Mouse (Mus musculus): ENCODE results near the gene Atp2c2. TPM values are rescaled to one million over a fixed set of nuclear protein-coding genes. Genes with fewer than 3 reads are reported as not detected.

The Atp2c2 gene
- polyA plus RNA-seq, 1 experiment, result 0.05 TPM

DNA sequence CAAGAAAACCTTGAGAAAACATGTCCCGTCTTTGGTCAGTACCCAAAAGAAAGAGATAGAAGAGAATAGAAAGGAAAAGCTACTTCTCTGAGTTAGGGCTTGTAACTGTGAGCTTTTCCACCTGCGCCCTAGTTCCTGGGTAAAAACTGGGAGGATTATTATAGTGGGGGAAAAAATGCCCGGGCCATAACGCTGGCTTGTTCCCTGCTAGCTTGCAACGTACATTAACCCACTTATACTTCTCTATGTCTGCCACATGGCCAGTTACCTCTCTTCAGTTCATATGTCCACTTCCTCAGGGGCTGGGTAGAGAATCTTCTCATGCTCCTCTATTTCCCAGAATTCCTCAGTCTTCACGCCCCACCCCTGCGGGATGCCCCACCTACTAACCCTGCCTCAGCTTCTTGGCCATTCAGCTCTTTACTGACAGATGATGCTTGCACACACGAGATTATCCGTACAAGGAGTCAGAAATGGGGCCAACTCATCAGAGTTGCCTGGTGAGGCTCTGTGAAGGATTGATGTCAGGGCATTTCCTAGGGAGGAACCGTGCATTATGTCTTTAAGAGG is 36.6 kb downstream of the Atp2c2 start:
- Histone ChIP-seq H3ac (ENCODE audit: control insufficient read depth, insufficient read length) (no peak overlapping the region), H3K4me2 (ENCODE audit: low read depth) (no peak overlapping the region), H3K79me2 (ENCODE audit: control insufficient read depth, insufficient read depth) (no peaks in the 10 kb centered on the region), H3K36me3 (ENCODE audit: control insufficient read depth, insufficient read depth) (no peaks in the 10 kb centered on the region), H3K4me3 (no peak overlapping the region), H3K27me3 (ENCODE audit: control insufficient read depth, insufficient read depth, insufficient read length) (no peaks in the 10 kb centered on the region)
- TF ChIP-seq REST (IDR thresholded peaks at IDR 0.05; ENCODE audit: insufficient read depth, insufficient read length) (no peak), POLR2A (IDR thresholded peaks at IDR 0.05; ENCODE audit: insufficient read length, low read depth) (no peak), TCF3 (IDR thresholded peaks at IDR 0.05; ENCODE audit: insufficient read length, low read depth) (no peak), E2F4 (IDR thresholded peaks at IDR 0.05; ENCODE audit: insufficient read depth) (no peak), MYOD1 (IDR thresholded peaks at IDR 0.05; ENCODE audit: control insufficient read depth in 1 of 3, insufficient read length in 2 of 3, low read depth in 2 of 3) (no peak), CEBPB (IDR thresholded peaks at IDR 0.05; ENCODE audit: insufficient read depth, poor library complexity, severe bottlenecking) (no peak), MYOG (IDR thresholded peaks at IDR 0.05; ENCODE audit: control insufficient read depth in 1 of 3, insufficient read depth in 1 of 3, insufficient read length in 2 of 3, low read depth in 2 of 3) (no peak), USF1 (IDR thresholded peaks at IDR 0.05; ENCODE audit: low read depth) (no peak), TCF12 (IDR thresholded peaks at IDR 0.05; ENCODE audit: insufficient read depth, poor library complexity, severe bottlenecking) (no peak), SRF (IDR thresholded peaks at IDR 0.05; ENCODE audit: control insufficient read depth, insufficient read length, low read depth) (no peak), MAX (IDR thresholded peaks at IDR 0.05; ENCODE audit: low read depth) (no peak), POLR2AphosphoS2 (IDR thresholded peaks at IDR 0.05; ENCODE audit: insufficient read length, low read depth) (no peak)

DNA sequence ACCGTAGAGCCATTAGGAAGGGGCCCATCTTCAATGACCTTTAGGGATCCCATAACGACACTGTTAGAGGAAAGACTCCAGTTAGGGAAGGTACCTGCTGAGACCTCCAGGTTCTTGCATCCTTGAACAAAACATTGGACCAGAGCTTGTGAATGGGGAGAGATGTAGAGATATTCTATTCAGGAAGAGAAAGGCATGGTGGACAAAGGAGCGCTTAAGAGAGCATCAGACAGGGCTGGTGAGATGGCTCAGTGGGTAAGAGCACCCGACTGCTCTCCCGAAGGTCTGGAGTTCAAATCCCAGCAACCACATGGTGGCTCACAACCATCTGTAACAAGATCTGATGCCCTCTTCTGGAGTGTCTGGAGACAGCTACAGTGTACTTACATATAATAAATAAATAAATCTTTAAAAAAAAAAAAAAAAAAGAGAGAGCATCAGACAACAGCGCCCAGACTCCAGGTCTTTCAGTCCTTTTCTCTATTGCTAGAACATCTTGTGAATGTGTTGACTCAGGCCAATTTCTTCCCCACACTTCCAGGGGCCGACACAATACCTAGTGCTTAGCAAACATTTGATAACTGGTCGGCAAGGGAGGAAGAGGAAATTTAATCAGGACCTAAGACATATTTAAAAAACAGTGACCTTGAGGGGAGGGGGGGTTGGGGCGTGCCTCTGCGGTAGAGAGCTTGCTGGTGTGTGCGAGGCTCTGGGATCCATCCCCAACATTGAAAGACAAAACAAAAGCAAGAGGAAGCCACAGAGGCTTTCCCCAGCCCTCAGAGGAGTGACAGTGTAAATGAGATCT is 37.5 kb downstream of the Atp2c2 start:
- TF ChIP-seq USF1 (IDR thresholded peaks at IDR 0.05; ENCODE audit: low read depth) (no peak), MYOD1 (IDR thresholded peaks at IDR 0.05; ENCODE audit: control insufficient read depth in 1 of 3, insufficient read length in 2 of 3, low read depth in 2 of 3) (no peak), REST (IDR thresholded peaks at IDR 0.05; ENCODE audit: insufficient read depth, insufficient read length) (no peak), TCF3 (IDR thresholded peaks at IDR 0.05; ENCODE audit: insufficient read length, low read depth) (no peak), SRF (IDR thresholded peaks at IDR 0.05; ENCODE audit: control insufficient read depth, insufficient read length, low read depth) (no peak), TCF12 (IDR thresholded peaks at IDR 0.05; ENCODE audit: insufficient read depth, poor library complexity, severe bottlenecking) (no peak), MAX (IDR thresholded peaks at IDR 0.05; ENCODE audit: low read depth) (no peak), CEBPB (IDR thresholded peaks at IDR 0.05; ENCODE audit: insufficient read depth, poor library complexity, severe bottlenecking) (no peak), POLR2AphosphoS2 (IDR thresholded peaks at IDR 0.05; ENCODE audit: insufficient read length, low read depth) (no peak), POLR2A (IDR thresholded peaks at IDR 0.05; ENCODE audit: insufficient read length, low read depth) (no peak), MYOG (IDR thresholded peaks at IDR 0.05; ENCODE audit: control insufficient read depth in 1 of 3, insufficient read depth in 1 of 3, insufficient read length in 2 of 3, low read depth in 2 of 3) (no peak), E2F4 (IDR thresholded peaks at IDR 0.05; ENCODE audit: insufficient read depth) (no peak)
- Histone ChIP-seq H3K36me3 (ENCODE audit: control insufficient read depth, insufficient read depth) (no peaks in the 10 kb centered on the region), H3K27me3 (ENCODE audit: control insufficient read depth, insufficient read depth, insufficient read length) (no peaks in the 10 kb centered on the region), H3ac (ENCODE audit: control insufficient read depth, insufficient read length) (no peak overlapping the region), H3K79me2 (ENCODE audit: control insufficient read depth, insufficient read depth) (no peaks in the 10 kb centered on the region), H3K4me2 (ENCODE audit: low read depth) (no peak overlapping the region), H3K4me3 (no peak overlapping the region)

DNA sequence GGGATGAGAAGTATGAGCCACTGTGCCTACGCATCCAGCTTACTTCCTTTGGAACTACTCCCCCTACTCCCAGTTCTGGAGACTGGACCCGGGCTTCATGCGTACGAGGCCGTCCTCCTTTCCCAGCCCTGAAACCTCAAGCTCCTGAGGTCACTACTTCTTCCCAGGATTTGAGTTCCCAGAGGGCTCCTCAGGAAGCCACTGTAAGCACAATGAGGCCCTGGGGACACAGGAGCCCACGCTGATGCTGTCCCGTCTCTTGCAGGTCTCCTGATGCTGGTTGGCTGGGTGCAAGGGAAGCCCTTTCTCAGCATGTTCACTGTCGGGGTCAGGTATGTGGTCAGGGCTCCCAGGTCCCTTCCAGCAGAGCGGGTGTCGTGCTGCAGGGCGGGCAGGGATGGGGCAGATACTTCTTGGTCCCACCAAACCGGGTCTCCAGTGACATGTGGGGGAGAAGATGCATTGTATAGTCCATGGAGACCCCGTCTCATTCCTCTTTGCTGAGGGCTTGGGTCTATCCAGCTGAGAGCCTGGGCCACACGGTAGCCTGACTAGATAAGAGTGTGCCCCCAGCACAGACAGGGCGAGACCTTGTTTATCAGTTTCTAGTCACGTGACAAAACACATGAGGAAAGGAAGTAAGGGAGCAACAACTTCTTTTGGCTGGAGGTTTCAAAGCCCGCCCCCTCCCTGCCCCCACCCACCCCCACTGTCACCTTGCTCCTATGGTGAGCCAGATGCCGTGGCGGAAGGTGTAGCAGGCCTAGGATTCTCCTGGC is 38.5 kb downstream of the Atp2c2 start:
- no peak overlapping the region for H3K4me3 ChIP-seq
- TF ChIP-seq MYOD1 (IDR thresholded peaks at IDR 0.05; ENCODE audit: control insufficient read depth in 1 of 3, insufficient read length in 2 of 3, low read depth in 2 of 3) (no peak), POLR2AphosphoS2 (IDR thresholded peaks at IDR 0.05; ENCODE audit: insufficient read length, low read depth) (no peak), MYOG (IDR thresholded peaks at IDR 0.05; ENCODE audit: control insufficient read depth in 1 of 3, insufficient read depth in 1 of 3, insufficient read length in 2 of 3, low read depth in 2 of 3) (no peak), TCF3 (IDR thresholded peaks at IDR 0.05; ENCODE audit: insufficient read length, low read depth) (no peak), REST (IDR thresholded peaks at IDR 0.05; ENCODE audit: insufficient read depth, insufficient read length) (no peak), MAX (IDR thresholded peaks at IDR 0.05; ENCODE audit: low read depth) (no peak), USF1 (IDR thresholded peaks at IDR 0.05; ENCODE audit: low read depth) (no peak), TCF12 (IDR thresholded peaks at IDR 0.05; ENCODE audit: insufficient read depth, poor library complexity, severe bottlenecking) (no peak)
- H3K79me2 ChIP-seq (ENCODE audit: control insufficient read depth, insufficient read depth), result no peaks in the 10 kb centered on the region
- no peak overlapping the region for H3K4me2 ChIP-seq (ENCODE audit: low read depth)
- H3ac ChIP-seq (ENCODE audit: control insufficient read depth, insufficient read length), result no peak overlapping the region
- no peaks in the 10 kb centered on the region for H3K27me3 ChIP-seq (ENCODE audit: control insufficient read depth, insufficient read depth, insufficient read length)
- H3K36me3 ChIP-seq (ENCODE audit: control insufficient read depth, insufficient read depth), result no peaks in the 10 kb centered on the region

DNA sequence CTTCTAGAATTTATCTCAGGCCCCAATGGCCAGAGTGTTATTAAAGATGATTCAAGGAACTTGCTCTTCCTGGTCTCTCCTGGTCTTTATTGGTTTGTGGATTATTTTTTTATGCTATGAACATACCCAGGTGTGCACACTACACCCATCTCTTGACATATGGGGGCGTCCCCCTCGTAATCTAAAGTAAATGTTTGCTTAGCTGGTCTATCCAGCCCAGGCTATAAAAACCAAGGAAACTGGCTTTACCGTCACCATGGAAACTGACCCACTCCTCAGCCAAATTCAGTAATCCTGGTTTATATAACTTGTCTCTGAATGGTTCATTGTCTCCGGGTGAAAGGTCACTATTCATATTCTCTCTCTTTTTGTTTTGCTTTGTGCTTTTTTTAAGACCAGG is 40.8 kb downstream of the Atp2c2 start:
- Histone ChIP-seq H3K36me3 (ENCODE audit: control insufficient read depth, insufficient read depth) (no peaks in the 10 kb centered on the region), H3K79me2 (ENCODE audit: control insufficient read depth, insufficient read depth) (no peaks in the 10 kb centered on the region), H3K4me3 (no peak overlapping the region), H3ac (ENCODE audit: control insufficient read depth, insufficient read length) (no peak overlapping the region), H3K27me3 (ENCODE audit: control insufficient read depth, insufficient read depth, insufficient read length) (no peaks in the 10 kb centered on the region), H3K4me2 (ENCODE audit: low read depth) (no peak overlapping the region)
- TF ChIP-seq POLR2AphosphoS2 (IDR thresholded peaks at IDR 0.05; ENCODE audit: insufficient read length, low read depth), result no peak
- no peak for TF ChIP-seq SRF (IDR thresholded peaks at IDR 0.05; ENCODE audit: control insufficient read depth, insufficient read length, low read depth)
- no peak for TF ChIP-seq MYOG (IDR thresholded peaks at IDR 0.05; ENCODE audit: control insufficient read depth in 1 of 3, insufficient read depth in 1 of 3, insufficient read length in 2 of 3, low read depth in 2 of 3)
- no peak for TF ChIP-seq TCF12 (IDR thresholded peaks at IDR 0.05; ENCODE audit: insufficient read depth, poor library complexity, severe bottlenecking)
- TF ChIP-seq MYOD1 (IDR thresholded peaks at IDR 0.05; ENCODE audit: control insufficient read depth in 1 of 3, insufficient read length in 2 of 3, low read depth in 2 of 3), result no peak
- TF ChIP-seq E2F4 (IDR thresholded peaks at IDR 0.05; ENCODE audit: insufficient read depth), result no peak
- TF ChIP-seq POLR2A (IDR thresholded peaks at IDR 0.05; ENCODE audit: insufficient read length, low read depth), result no peak
- no peak for TF ChIP-seq CEBPB (IDR thresholded peaks at IDR 0.05; ENCODE audit: insufficient read depth, poor library complexity, severe bottlenecking)
- TF ChIP-seq USF1 (IDR thresholded peaks at IDR 0.05; ENCODE audit: low read depth), result no peak
- TF ChIP-seq MAX (IDR thresholded peaks at IDR 0.05; ENCODE audit: low read depth), result no peak
- TF ChIP-seq REST (IDR thresholded peaks at IDR 0.05; ENCODE audit: insufficient read depth, insufficient read length), result no peak

All from myocyte (in vitro differentiated cells).